8 mouse cellular contexts compared by ENCODE assay signal in genomic region chr16:9992773-9993221, GRCm38 (mm10). TPM values are rescaled to one million over a fixed set of nuclear protein-coding genes. Genes with fewer than 3 reads are reported as not detected.
A peak's percentile ranks its signal among the peaks of the same experiment; 100 is the strongest.
DNase-seq lines count a peak whose midpoint lies in the region; ATAC-seq lines count a peak whose summit lies in the region.

No protein-coding gene starts in this region.

- H3K4me3 ChIP-seq in neural tube, embryonic 14.5 days (ENCODE audit: low read depth, low read length): peak overlapping the region; percentile 51

- H3K36me3 ChIP-seq in neural tube, embryonic 14.5 days (ENCODE audit: control insufficient read depth, insufficient read depth, low read length): no peaks in the 10 kb centered on the region

- H3K27me3 ChIP-seq in neural tube, embryonic 14.5 days (ENCODE audit: control insufficient read depth, insufficient read depth, low read length): peaks cover 23% of the 10 kb centered on the region

- peaks cover 7% of the 10 kb centered on the region for H3K4me1 ChIP-seq in neural tube, embryonic 14.5 days (ENCODE audit: control insufficient read depth, insufficient read depth, low read length)

- DNase-seq in adrenal gland, postnatal 10 days: peak; percentile 13
- no peak for DNase-seq in adrenal gland, adult 18-20 months (ENCODE audit: low spot score in 2 of 2)
- peak; percentile 9 for DNase-seq in lung, postnatal 10 days
- DNase-seq in lung, adult 18-20 months: no peak
- DNase-seq in kidney, postnatal 14 days: peak; percentile 10
- DNase-seq in thymus, postnatal 36 days: no peak
- no peak for DNase-seq in layer of hippocampus, adult 8-10 months (ENCODE audit: low spot score in 2 of 2)

- WGBS in neural tube, embryonic 14.5 days: under 1% methylated on average over 17 of the region's 17 CpGs

- no peak overlapping the region for H3K27ac ChIP-seq in neural tube, embryonic 14.5 days (ENCODE audit: low read depth, low read length)

- H3K9ac ChIP-seq in neural tube, embryonic 14.5 days (replicated peaks; ENCODE audit: low read depth, low read length): peak overlapping the region; percentile 62; the same call in 1 of the 2 replicates

- H3K9me3 ChIP-seq in neural tube, embryonic 14.5 days (ENCODE audit: control insufficient read depth, low read length): no peaks in the 10 kb centered on the region

- H3K4me2 ChIP-seq in neural tube, embryonic 14.5 days (ENCODE audit: low read depth, low read length): peak overlapping the region; percentile 74

- ATAC-seq in neural tube, embryonic 14.5 days (ENCODE audit: low read depth): 0 out of 2 replicates have a peak, but pooled peaks have one; percentile 2

RNA-seq across cellular contexts. Expression of gene Grin2a, which starts 2.6 kb away (rescaled TPM):
- total RNA-seq in adrenal gland, postnatal 10 days (2021): 1 to 10 TPM in 1 of 2 experiments, under 1 TPM in 1; 0.69 to 1.5 TPM
- total RNA-seq in adrenal gland, adult 18-20 months (2021): 1 to 10 TPM in 1 of 2 experiments, under 1 TPM in 1; 0.32 to 2.2 TPM
- polyA plus RNA-seq in neural tube, embryonic 14.5 days (2014; fragmentation: Nextera tagmentation; extraction: Ambion mirVana): 8.2 and 11.0 TPM in 2 replicates
- total RNA-seq in layer of hippocampus, adult 8-10 months (2022): 100 to 1,000 TPM; 300 to 419 (median 352) TPM

Comparison
In these comparisons a context has a peak if more than half of its experiments do, and no peak if none do; other contexts are left out.
1. DNase-seq: peak in adrenal gland, postnatal 10 days (single experiment), lung, postnatal 10 days (single experiment) and kidney, postnatal 14 days (single experiment); none in adrenal gland, adult 18-20 months (0 of 2), lung, adult 18-20 months (0 of 2), thymus, postnatal 36 days (0 of 2) and layer of hippocampus, adult 8-10 months (0 of 2).
2. RNA of gene Grin2a, which starts 2.6 kb away (total RNA-seq): 300 to 419 TPM in layer of hippocampus, adult 8-10 months; 0.32 to 2.2 TPM in adrenal gland, adult 18-20 months and 0.69 to 1.5 TPM in adrenal gland, postnatal 10 days; every median in the first group is over 10 times any median in the second.